Mouse (Mus musculus): ENCODE data around the gene Evi5.

- TF ChIP-seq POLR2A (IDR thresholded peaks at IDR 0.05; ENCODE audit: control insufficient read depth, low read depth, low read length) (no peak), CTCF (IDR thresholded peaks at IDR 0.05; ENCODE audit: control insufficient read depth, insufficient read depth, insufficient replicate concordance, low read depth, low read length) (no peak)
Measured at GRCm38 (mm10) chr5:107847349-107847748, 27.6 kb downstream of the Evi5 start.
